Mouse (Mus musculus) myocyte (in vitro differentiated cells): ENCODE results near the gene Tmem107.

Experiments
- MAX ChIP-seq: IDR thresholded peaks from one replicate; pipeline ENCODE4 v1.6.1; 2011; ENCODE audit warnings: low read depth, mild to moderate bottlenecking, control low read depth
- MYOD1 ChIP-seq, 3 experiments: IDR thresholded peaks; one replicate each; pipeline ENCODE4 v1.6.1; 2011; ENCODE audit warnings: control low read depth in 2 of 3, low read depth in 2 of 3, mild to moderate bottlenecking in 2 of 3, moderate library complexity in 1 of 3; ENCODE audit not compliant: insufficient read length in 2 of 3, control insufficient read depth in 1 of 3
- POLR2A ChIP-seq: IDR thresholded peaks from one replicate; pipeline ENCODE4 v1.6.1; 2011; ENCODE audit warnings: low read depth, mild to moderate bottlenecking, control low read depth, moderate library complexity; ENCODE audit not compliant: insufficient read length
- POLR2AphosphoS2 ChIP-seq: IDR thresholded peaks from one replicate; pipeline ENCODE4 v1.6.1; 2011; ENCODE audit warnings: low read depth, control low read depth; ENCODE audit not compliant: insufficient read length

GRCm38 (mm10) chr11:69105227-69105626, 34.6 kb downstream of the Tmem107 start:
- TF ChIP-seq POLR2A (no peak), MYOD1 (IDR thresholded peaks at IDR 0.05; ENCODE audit: control insufficient read depth in 1 of 3, insufficient read length in 2 of 3, low read depth in 2 of 3) (no peak), POLR2AphosphoS2 (no peak), MAX (no peak)
